In genomic region chr14:61290664-61291063, GRCm38 (mm10) we compare ENCODE assay signal across 12 mouse cellular contexts. TPM values are rescaled to one million over a fixed set of nuclear protein-coding genes. Genes with fewer than 3 reads are reported as not detected.
A peak's percentile ranks its signal among the peaks of the same experiment; 100 is the strongest.
DNase-seq lines count a peak whose midpoint lies in the region; ATAC-seq lines count a peak whose summit lies in the region.
"Had no signal": no experiment of that assay in that cellular context is flagged by ENCODE, and none has a peak within 500 bp of the region (broad histone marks: within the 10 kb centered on the region; RNA-seq: fewer than 3 reads in every experiment).

No protein-coding gene starts in this region.

- no peaks in the 10 kb centered on the region for H3K4me1 ChIP-seq in heart, embryonic 10.5 days

- ATAC-seq in granulocyte monocyte progenitor cell, adult 5-6 weeks (replicated peaks; ENCODE audit: poor library complexity, severe bottlenecking): no peak

- no peaks in the 10 kb centered on the region for H3K9me3 ChIP-seq in heart, embryonic 10.5 days
- H3K9me3 ChIP-seq: limb, embryonic 13.5 days had no signal

- DNase-seq in heart, postnatal 4 days: peak; percentile 46
- DNase-seq in heart, embryonic 10.5 days (ENCODE audit: low spot score): no peak
- peak; percentile 47 for DNase-seq in adipocyte (ENCODE audit: low spot score)
- DNase-seq in adrenal gland, postnatal 14 days: peak; percentile 63
- DNase-seq in kidney, postnatal 25 days: peak; percentile 31 to 48
- no peak for DNase-seq in embryo, embryonic 10 days (ENCODE audit: low spot score)
- DNase-seq in frontal cortex, adult 2 months (ENCODE audit: extremely low spot score in 1 of 2, low spot score in 1 of 2): no peak
- DNase-seq: thymus, postnatal 25 days had no signal

- WGBS in heart, embryonic 10.5 days: 69% methylated on average over 3 of the region's 3 CpGs

- no peaks in the 10 kb centered on the region for H3K27me3 ChIP-seq in heart, embryonic 10.5 days (ENCODE audit: insufficient read depth, poor library complexity, severe bottlenecking)
- H3K27me3 ChIP-seq: limb, embryonic 13.5 days had no signal

- no peak overlapping the region for H3K27ac ChIP-seq in heart, embryonic 10.5 days
- H3K27ac ChIP-seq: layer of hippocampus, adult 2 months; limb, embryonic 13.5 days had no signal

- no peak overlapping the region for H3K4me3 ChIP-seq in heart, embryonic 10.5 days
- H3K4me3 ChIP-seq: layer of hippocampus, adult 2 months; limb, embryonic 13.5 days; megakaryocyte, embryonic 14.5 days had no signal

- H3K36me3 ChIP-seq in heart, embryonic 10.5 days: no peaks in the 10 kb centered on the region
- H3K36me3 ChIP-seq: limb, embryonic 13.5 days had no signal

RNA-seq across cellular contexts. Expression of gene Arl11, which starts 18.9 kb away (rescaled TPM):
- under 1 TPM; 0.48 to 0.68 TPM for total RNA-seq in heart, postnatal 4 days (2021)
- polyA plus RNA-seq in heart, embryonic 10.5 days (2016; fragmentation: Nextera tagmentation; extraction: Ambion mirVana): 0.12 and 0.29 TPM in 2 replicates
- 0.34 and 0.37 TPM in 2 replicates for total RNA-seq in adrenal gland, postnatal 14 days (2021)
- 0.92 and 1.2 TPM in 2 replicates for polyA plus RNA-seq in frontal cortex, adult 2 months (2012; rRNA removed)
- total RNA-seq in granulocyte monocyte progenitor cell, adult 5-6 weeks (2014; fragmentation: Nextera tagmentation): 50.8 and 51.6 TPM in 2 replicates
- 17.3 and 22.7 TPM in 2 replicates for total RNA-seq in granulocyte monocyte progenitor cell, adult 5-6 weeks (2017)

RNA-seq across cellular contexts. Expression of gene Sgcg, which starts 32.4 kb away (rescaled TPM):
- 100 to 1,000 TPM; 145 to 172 TPM for total RNA-seq in heart, postnatal 4 days (2021)
- polyA plus RNA-seq in heart, embryonic 10.5 days (2016; fragmentation: Nextera tagmentation; extraction: Ambion mirVana): 0.39 and 1.8 TPM in 2 replicates
- total RNA-seq in adrenal gland, postnatal 14 days (2021): 4.5 and 5.1 TPM in 2 replicates
- polyA plus RNA-seq in frontal cortex, adult 2 months (2012; rRNA removed): 0.71 and 1.4 TPM in 2 replicates
- total RNA-seq in granulocyte monocyte progenitor cell, adult 5-6 weeks (2014; fragmentation: Nextera tagmentation): not detected in 2 replicates
- total RNA-seq in granulocyte monocyte progenitor cell, adult 5-6 weeks (2017): not detected in 2 replicates

Comparison
In these comparisons a context has a peak if more than half of its experiments do, and no peak if none do; other contexts are left out.
1. DNase-seq: peak in heart, postnatal 4 days (single experiment), adipocyte (single experiment), adrenal gland, postnatal 14 days (single experiment) and kidney, postnatal 25 days (2 of 2); none in heart, embryonic 10.5 days (single experiment), embryo, embryonic 10 days (single experiment) and frontal cortex, adult 2 months (0 of 2).
2. RNA of gene Arl11, which starts 18.9 kb away (total RNA-seq): 17.3 to 51.6 TPM in granulocyte monocyte progenitor cell, adult 5-6 weeks; 0.48 to 0.68 TPM in heart, postnatal 4 days and 0.34 to 0.37 TPM in adrenal gland, postnatal 14 days; every median in the first group is over 10 times any median in the second.
3. RNA of gene Sgcg, which starts 32.4 kb away (total RNA-seq): 145 to 172 TPM in heart, postnatal 4 days; 4.5 to 5.1 TPM in adrenal gland, postnatal 14 days and not detected in granulocyte monocyte progenitor cell, adult 5-6 weeks; every median in the first group is over 10 times any median in the second.